Mouse (Mus musculus) embryo, embryonic 11.5 days (tissue): ENCODE results near the gene Arfgef3.

Experiments
- DNase-seq: peaks from one replicate; pipeline ENCODE4 v3.0.0-alpha.2; 2012; ENCODE audit warnings: low read depth, low spot score

Gene Arfgef3

DNA sequence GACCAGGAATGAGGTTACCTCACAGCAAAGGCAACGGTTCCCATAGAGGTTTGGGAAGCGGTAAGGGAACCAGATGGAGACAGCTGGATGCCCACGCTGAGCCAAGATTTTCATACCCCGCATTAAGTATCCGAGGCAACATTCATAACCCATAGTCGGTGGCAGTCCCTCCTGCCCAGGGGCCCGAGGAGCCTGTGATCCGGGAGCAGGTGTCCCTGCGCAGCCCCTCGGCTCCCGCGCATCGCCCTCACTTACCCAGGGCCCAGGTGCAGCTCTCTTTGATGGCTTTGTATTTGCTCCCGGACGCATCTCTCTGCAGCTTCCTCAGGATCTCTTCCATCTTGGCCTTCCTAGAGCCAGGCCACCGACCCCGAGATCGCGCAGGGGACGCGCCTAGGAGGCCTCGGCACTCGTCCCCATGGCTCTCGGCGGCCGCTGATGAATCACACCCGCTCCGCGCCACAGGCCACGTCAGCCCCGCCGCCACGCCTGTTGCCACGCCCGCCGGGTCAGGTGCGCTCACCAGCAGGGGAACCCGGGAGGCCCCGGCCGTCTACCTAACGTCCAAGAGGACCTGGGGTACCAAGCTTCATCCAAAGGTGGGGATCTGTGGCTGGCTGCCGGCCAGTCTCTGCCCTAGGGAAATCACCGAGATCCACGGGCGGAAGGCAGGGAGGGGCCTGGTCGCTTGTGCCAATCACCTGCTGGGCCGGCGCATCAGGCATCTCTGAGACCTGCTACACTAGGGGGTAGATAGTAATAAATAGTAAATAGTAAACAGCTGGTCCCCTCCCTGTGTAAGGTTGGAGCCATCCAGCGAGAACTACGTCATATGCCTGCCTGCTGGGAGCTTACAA, at the start of gene Arfgef3:
Arfgef3 (minus strand) TSS at position 664 of the 857 bp plus-strand sequence.
- peak; percentile 8 for DNase-seq

DNA sequence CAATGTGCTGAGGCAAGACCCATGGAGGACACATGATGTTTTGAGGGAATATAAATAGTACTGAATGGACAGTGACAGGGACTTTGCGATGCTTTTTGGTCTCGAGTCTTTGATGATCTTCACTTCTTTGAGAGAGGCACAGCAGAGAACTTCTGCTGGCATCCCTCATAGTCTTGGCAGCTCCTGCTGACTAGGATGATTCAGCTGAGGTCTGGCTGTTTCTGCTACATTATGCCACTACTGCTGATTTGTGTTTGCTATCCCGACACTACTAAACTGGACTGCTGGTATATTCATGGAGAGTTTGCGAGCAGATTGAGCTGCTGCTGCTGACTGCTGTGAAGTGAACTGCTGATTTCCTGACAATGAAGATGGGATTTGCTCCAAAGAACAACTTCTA, 46.3 kb upstream of the Arfgef3 start:
- DNase-seq = no peak

DNA sequence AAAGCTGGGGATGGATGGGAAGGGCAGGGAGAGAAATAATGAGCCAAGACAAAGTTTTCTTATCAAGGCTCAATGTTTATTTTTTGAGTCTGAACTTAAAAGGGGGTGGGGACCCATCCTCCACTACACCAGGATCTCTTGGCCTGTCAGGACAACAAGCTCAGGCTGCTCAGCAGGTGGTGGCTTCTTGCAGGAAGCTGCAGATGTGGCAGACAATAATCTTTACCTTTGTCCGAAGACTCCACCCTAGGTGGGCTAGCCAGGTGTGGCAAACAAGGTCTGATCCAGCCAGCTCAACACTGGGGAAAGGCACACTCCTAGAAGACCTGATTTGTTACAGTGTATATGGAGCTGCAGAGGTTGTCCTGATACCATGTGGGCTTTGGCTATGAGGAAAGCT, 44.9 kb upstream of the Arfgef3 start:
- DNase-seq = no peak

DNA sequence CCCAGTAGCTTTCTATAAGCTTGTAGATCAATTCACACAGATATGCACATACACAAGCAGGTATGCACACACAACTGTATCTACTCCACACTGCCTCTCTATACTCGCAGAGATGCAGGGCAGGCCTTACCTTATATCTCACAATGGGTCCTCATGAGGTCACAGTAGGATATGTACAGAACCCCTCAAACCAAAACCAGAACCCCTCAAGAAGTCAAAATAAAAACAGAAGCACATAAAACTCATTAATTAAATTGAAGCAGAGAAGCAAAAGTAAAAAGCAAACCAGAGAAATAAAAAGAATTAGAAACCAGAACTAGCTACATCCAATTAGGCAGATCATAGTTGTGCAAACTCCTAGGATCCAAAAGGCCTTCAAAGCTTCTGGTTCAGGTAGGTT, 42.9 kb upstream of the Arfgef3 start, which contains the start of gene Gm4922:
Gm4922 (minus strand) TSS at position 101 of the 400 bp plus-strand sequence.
- DNase-seq = no peak

DNA sequence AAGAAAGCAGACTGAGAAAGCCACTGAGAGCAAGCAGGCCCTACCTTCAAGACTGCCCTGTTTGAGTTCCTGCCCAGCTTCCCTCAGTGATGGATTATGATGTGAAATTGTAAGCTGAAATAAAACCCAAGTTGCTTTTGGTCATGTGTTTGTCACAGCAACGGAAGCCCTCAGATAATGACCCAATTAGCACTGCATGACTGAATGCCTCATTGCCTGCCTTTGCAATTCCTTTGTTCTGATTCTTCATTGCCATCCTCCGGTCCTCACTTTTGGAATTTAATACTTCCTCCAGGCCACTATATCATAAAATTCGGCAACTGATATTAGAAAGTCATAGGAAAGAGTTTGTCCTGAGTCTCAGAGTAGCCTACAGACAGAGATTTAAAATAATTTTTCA, 33.8 kb upstream of the Arfgef3 start:
- no peak for DNase-seq

DNA sequence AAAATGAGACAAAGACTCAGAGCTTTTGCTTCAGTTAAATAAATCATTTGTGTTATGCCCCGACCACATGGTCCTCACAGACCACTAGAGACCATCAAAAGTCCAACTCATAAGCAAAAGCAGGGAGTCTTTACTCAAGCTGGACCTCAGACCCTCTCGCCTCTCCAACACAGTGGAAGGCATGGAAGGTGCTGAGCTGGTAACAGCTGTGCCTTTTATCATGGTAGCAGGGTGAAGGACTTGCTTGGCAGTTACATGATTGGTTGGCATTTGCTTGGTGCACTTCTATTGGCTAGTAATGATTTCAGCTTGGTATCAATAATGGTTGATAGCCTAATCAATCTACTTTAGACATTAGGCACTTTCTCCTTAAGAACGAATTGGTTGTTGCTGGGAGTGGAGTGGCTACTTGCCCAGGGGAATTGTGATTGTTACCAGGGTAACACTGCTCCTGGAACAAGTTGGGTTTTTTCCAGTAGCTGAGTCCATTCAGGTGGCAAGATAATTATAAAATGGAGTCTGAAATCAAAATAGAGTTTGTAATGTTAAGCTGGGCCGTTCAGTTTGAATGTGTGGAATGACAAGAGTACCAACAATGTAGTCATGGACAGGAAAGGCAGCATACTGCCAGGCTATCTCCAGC, 28.9 kb upstream of the Arfgef3 start:
- DNase-seq = no peak

DNA sequence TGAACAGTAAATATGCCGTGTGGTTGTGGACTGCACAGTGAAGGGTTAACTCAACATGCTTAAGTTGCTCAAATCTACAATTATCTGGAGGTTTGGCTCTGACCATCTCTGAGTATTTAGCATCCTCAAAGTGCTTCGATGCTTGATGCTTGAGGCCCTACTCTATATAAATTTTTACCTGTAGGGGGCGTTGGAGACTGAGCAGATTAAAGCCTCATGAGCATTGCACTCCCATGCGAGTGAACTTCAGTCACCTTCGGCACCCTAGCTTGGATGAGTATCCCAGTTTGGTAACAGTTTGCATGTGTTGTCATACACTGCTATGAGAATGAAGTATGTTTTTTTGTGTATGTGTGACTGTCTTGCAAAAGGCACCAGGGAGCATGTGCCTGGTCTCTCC, 26.2 kb upstream of the Arfgef3 start:
- no peak for DNase-seq

DNA sequence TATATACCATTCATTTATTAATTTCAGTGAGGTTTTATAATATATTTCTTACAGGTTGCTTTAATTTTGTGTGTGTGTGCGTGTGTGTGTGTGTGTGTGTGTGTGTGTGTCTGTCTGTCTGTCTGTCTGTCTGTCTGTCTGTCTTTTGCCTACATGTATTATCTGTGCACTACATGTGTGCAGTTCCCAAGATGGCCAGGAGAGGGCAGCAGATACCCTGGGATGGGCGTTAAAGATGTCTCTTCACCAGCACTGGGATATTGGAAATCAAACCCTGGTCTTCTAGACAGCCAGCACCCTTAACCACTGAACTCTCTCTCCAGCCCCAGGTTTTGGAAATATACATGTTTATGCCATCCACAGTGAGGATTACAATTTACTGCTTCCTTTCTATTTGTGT, 16.5 kb upstream of the Arfgef3 start:
- peak; percentile 27 for DNase-seq

DNA sequence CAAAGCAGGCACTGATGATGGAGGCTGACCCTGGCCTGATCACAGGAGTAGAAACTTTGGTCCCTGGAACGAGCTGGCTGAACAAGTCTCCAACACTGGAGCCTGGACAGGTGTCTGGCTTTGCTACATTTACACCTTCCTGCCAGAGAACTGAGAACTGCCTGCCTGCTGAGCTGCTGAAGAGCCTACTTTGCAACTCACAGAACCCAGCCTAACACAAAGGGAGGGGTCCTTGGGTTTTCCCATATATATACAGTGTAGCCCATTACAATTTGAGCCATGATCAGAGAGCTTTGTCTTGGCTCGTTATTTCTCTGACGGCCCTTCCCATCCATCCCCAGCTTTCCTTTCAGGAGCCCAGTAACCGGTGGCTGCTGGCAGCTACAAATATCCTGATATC, 6.3 kb upstream of the Arfgef3 start:
- no peak for DNase-seq

DNA sequence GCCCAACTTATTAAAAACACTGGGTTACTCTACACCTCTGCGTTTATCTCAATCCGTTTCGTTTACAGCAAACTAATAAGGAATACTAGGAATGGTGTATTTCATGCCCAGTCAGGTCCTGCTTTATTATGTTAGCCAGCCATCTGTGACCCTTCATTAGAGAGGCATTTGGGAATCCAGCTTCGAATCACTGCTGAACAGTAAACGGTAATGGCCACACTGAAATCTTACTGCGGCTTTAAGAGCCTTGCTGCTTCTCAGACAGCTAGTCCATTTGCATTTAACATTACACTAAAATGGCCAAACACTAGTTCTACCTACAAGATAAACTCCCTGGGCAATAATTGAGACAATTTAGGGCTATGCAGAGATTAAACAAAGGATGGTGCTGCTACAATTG, 1.7 kb downstream of the Arfgef3 start:
- DNase-seq = no peak

DNA sequence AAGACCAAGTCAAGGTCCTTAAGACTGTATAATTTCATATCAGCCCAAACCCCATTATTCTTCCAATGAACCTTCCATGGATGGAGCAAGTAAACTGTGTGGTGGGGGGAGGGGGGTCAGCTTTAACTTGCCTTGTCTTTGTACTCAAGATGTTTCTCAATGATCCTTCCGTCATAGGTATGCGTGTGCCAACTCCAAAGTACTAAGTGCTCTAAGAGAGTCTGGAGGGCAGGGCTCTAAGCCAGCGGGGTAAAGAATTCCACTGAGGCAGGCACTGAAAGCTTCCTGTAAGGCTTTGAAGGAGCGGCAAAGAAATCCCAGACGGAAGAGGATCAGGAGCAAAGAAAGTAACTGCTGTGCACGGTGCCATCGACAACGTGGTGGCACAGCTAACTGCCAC, 2.7 kb downstream of the Arfgef3 start:
- no peak for DNase-seq

DNA sequence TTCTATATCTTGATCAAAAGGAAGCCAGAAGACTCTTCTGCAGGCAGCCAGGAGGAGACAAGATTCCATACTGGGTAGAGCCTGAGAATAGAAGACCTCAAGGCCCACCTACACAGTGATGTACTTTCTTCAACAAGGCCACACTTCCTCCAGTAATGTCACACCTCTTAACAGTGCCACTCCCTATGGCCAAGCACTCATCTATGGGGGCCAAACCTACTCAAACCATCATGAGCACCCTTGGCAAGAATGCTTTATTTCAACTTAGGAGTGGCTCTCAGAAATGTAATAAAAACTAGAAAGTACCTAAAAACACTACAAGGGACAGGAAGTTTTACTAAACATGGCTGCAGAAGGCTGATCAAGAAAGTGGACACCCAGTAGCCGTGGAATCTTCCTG, 15.2 kb downstream of the Arfgef3 start:
- no peak for DNase-seq

DNA sequence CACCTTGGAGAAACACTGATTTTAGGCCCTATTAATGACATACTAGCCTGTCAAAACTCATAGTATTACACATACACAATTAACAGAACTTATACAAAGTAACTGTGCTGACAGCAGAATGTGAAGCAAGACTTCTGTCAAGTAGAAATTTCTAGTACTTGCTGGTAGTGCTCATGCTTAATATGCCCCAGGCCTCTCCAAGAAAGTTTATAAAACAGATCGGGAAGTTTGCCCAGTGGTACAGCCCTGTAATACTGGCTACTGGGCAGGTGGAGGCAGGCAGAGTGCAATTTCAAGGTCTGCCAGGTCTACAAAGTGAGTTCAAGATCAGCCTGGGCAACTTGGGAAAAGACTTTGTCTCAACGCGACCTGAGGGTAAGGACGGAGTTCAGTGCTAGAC, 32.3 kb downstream of the Arfgef3 start:
- no peak for DNase-seq

DNA sequence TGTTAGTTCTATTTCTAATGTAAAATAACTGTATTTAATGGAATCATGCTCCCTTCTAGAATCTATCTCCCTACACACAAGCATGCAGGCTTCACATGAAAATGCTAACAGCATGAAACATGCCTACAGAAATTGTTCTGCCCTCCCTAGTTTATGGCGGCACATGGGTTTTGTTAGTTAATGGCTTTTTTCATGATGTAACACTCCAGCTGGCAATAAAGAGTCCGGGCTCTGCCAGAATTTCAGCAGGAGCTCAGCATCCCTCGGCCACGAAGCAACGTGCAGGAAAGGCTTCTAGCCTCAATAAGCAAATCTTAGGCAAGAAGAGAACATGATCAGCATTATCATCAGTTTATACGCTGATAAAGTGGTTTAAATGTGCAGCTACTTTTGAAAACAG, 32.8 kb downstream of the Arfgef3 start:
- no peak for DNase-seq

DNA sequence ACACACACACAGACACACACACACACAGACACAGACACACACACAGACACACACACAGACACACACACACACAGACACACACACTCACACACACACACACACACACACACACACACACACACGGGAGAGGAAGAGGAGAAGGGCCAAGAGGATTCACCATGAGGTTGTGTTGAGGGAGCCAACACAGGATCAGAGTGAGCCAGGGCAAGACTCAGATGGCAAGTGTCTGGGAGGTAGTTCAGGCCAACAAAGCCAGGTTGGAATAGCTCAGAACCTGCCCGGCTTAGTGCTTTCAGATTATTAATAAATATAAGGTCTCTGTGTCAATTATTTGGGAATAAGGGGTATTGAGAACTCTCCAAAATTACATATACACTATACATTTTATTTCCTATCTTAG, 33.9 kb downstream of the Arfgef3 start:
- no peak for DNase-seq

DNA sequence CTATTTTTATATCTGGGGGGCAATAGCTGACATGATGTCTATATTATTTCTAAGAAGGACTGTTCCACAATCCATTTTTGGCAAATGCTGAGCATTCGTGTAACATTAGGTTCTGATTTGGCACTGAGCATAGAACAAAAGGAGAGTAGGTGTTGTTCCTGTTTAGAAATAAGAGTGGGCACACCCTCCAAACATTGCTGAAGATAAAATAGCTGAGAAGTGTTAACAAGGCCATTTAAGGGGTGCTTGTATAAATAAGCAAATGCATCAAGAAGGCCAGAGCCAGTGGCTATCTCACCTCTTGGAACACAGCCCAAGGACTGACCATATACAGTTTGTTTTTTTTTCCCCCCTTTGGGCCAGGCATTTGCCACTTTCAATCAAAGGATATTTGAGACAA, 35.1 kb downstream of the Arfgef3 start:
- DNase-seq = no peak

DNA sequence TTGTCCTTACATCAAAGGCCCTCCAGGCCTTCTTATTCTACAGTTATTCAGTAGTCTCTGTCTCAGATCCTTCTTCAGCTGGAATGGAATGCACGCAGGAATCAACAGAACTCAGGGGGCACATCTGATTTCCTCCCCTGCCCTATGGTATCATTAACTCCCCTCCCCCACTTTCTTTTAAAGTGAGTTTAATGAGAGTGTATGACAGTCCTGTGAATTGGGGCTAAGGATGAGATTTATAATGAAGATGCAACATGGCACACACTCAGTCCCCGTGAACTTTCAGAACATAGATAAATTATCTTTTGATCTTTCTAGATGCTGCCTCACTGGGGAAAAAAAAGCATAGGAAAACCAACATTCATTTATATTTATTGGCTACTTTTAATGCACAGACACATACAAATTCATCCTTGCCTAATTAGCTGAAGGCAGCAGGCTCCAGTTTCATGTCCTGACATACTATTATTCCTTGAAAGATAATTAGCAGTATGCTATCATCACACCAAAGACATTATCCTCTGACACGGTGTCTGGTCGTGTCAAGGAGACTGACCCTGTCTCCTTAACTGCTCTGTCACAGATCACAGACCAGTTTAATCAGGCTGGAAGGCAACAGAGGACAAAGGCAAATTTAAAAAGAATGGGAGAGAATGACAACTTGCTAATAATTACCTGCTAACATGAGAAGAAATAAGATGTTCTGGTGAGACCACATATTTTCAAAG, 39.2 kb downstream of the Arfgef3 start:
- DNase-seq = no peak

DNA sequence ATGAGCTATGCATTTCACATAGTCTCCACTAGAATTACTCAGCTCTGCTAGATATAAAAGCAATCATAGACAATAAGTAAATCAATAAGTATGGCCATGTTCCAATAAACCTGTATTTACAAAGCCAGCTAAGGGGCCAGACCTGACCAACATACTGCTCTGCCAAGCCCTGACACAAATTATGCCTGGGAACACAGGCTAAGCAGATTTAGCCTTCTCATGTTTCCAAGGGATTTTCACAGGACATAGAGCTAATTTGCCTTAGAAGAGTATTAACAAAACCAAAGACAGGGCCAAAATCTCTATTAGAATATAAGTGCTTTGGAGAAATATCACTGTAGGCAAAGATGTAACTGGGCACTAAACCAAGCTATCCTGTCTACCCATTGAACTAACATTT, 42.2 kb downstream of the Arfgef3 start:
- DNase-seq = no peak

DNA sequence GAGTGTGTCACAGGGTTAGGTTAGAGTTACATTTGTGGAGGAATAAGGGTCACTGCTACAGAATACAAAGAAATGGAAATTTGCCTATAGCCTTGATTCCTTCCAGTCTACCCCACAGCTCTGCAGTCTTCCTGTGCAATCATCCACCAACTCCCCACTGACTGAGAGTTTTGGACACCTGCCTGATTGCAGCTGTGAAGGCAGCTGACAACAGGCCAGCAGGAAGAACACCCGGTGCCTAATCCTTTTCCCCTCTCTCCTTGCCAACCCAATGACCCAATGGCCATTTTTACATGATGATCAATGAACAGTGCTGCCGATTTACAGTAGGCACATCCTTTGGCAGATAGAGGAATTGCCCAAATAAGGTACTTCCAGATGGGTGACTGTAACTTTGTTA, 43.6 kb downstream of the Arfgef3 start:
- DNase-seq = no peak

DNA sequence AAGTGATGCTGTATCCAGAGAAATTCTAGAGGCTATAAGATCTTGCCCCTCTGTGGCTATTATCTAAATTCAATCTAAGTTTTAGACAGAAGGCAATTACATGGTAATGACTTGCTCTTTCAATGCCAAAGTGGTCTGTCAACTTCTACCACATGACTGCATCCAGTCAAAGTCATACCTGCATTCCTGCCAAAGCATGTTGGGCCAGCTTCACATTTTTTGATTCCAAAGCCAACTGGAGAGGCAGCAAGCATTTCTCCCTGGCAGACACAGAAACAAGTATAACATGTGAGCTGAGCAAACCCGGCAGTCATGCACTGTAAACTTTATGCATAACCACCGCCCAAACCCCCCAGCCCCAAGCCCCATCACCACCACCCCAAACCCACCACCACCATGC, 44.6 kb downstream of the Arfgef3 start:
- no peak for DNase-seq

DNA sequence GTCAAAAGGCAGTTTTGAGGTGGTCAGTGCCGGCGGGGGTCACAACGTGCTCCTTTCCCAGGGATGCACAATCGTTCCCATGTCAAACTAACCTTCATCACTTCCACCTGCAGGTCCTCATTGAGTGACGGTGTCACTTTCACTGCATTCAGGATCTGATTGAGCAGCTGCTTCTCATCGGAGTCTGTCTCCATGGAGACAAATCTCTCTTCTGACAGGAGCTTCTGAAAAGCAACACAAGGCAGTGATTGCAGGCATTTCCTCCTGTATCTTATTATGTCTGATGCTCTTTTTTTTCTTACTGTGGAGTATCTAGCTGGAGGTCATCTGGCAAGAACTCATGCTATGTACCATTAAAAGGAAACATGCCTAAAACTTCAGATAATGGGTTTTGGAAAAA, 47.3 kb downstream of the Arfgef3 start:
- no peak for DNase-seq

DNA sequence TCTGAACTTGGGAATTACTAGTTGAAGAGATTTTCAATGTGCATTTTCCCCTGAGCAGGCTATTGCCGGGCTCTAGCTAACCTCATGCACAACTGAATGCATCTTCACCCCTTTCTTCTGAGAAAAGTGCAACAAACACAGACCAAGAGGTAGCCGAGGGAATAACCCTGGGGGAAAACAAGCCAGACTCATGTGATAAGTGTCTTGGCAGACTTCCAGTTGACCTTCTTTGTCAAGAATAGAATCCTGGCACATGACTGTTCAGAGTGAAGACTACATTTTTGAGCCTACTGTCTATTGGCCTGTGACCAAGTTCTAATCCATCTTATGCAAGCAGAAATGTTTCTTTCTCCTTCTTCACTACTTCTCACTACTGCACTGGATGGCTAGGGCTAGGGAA, 55.5 kb downstream of the Arfgef3 start:
- no peak for DNase-seq
